Comparison of ENCODE assay signal across 24 mouse cellular contexts in genomic region chr2:151528066-151528465, GRCm38 (mm10). TPM values are rescaled to one million over a fixed set of nuclear protein-coding genes. Genes with fewer than 3 reads are reported as not detected.
"Had no signal": no experiment of that assay in that cellular context is flagged by ENCODE, and none has a peak within 500 bp of the region (broad histone marks: within the 10 kb centered on the region; RNA-seq: fewer than 3 reads in every experiment).

No protein-coding gene starts in this region.

- DNase-seq: lung, adult 18-20 months; lung, embryonic 14.5 days; lung, postnatal 14 days; lung, postnatal 36 days; right cerebral cortex, postnatal 14 days had no signal

- H3K4me2 ChIP-seq: liver, embryonic 12.5 days; lung, embryonic 14.5 days; midbrain, embryonic 11.5 days; midbrain, embryonic 13.5 days; midbrain, embryonic 15.5 days; neural tube, embryonic 12.5 days; stomach, embryonic 15.5 days had no signal

- H3K27me3 ChIP-seq: midbrain, embryonic 13.5 days; midbrain, embryonic 15.5 days; neural tube, embryonic 12.5 days; stomach, embryonic 15.5 days had no signal

- H3K9me3 ChIP-seq: liver, embryonic 12.5 days; megakaryocyte, embryonic 14.5 days; midbrain, embryonic 13.5 days; midbrain, embryonic 15.5 days; neural tube, embryonic 12.5 days; stomach, embryonic 15.5 days had no signal

- H3K9ac ChIP-seq: liver, embryonic 12.5 days; liver, embryonic 14.5 days; lung, embryonic 14.5 days; midbrain, embryonic 13.5 days; midbrain, embryonic 15.5 days; neural tube, embryonic 12.5 days; stomach, embryonic 15.5 days had no signal

- ATAC-seq: liver, embryonic 12.5 days; midbrain, embryonic 13.5 days; midbrain, embryonic 15.5 days had no signal

- H3K4me3 ChIP-seq: liver, embryonic 12.5 days; megakaryocyte, embryonic 14.5 days; midbrain, embryonic 13.5 days; midbrain, embryonic 15.5 days; neural tube, embryonic 12.5 days; stomach, embryonic 15.5 days had no signal

- H3K36me3 ChIP-seq: liver, embryonic 12.5 days; midbrain, embryonic 15.5 days; neural tube, embryonic 12.5 days; stomach, embryonic 15.5 days had no signal

- H3K27ac ChIP-seq: liver, embryonic 12.5 days; liver, embryonic 14.5 days; macrophage; midbrain, embryonic 13.5 days; midbrain, embryonic 15.5 days; neural tube, embryonic 12.5 days; stomach, embryonic 15.5 days; stomach, postnatal 0 days had no signal

- H3K4me1 ChIP-seq: midbrain, embryonic 13.5 days; midbrain, embryonic 15.5 days; neural tube, embryonic 12.5 days had no signal

RNA-seq across cellular contexts. Expression of gene Sdcbp2, which starts 44.4 kb away (rescaled TPM):
- total RNA-seq: midbrain, postnatal 0 days had no signal
- polyA plus RNA-seq: macrophage had no signal

RNA-seq across cellular contexts. Expression of gene 4921509C19Rik, which starts 52.1 kb away (rescaled TPM):
- total RNA-seq: megakaryocyte progenitor cell, adult 5-6 weeks; midbrain, postnatal 0 days; monocyte, adult 5-6 weeks; neutrophil, adult 5-6 weeks had no signal
- polyA plus RNA-seq: liver, embryonic 12.5 days; liver, embryonic 14.5 days; liver, embryonic 16.5 days; lung, embryonic 14.5 days; lung, embryonic 16.5 days; macrophage; midbrain, embryonic 11.5 days; midbrain, embryonic 13.5 days; midbrain, embryonic 15.5 days; midbrain, postnatal 0 days; neural tube, embryonic 12.5 days; neural tube, embryonic 14.5 days; spleen, adult 2 months; stomach, embryonic 15.5 days; stomach, postnatal 0 days; urinary bladder, adult 2 months had no signal
